Mouse (Mus musculus) ovary, postnatal 36 days (tissue): ENCODE results near the gene Ralbp1.

Experiments
- DNase-seq: peaks from one replicate; pipeline ENCODE4 v3.0.0; 2022; ENCODE audit warnings: low spot score, mixed read lengths

Ralbp1 gene

DNA sequence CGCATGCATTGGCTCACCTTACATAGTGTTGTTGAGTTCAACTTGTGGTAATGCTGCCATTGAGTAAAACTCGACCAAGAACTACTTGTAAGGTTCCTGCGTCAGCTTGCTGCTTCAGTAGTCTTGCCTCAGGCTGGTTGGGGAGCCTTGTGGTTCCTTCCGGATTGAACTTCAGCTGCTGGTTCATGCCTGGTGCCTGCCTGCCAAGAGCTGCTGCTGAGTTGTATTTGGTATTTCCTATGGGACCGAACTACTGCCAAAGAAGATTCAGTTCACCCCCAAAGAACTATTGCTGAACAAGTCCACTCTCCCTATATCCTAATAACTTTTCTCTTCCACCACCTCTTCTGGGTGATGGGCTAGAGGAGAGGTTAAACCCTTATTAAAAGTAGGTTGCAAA, 3.9 kb upstream of the Ralbp1 start:
- no peak for DNase-seq

DNA sequence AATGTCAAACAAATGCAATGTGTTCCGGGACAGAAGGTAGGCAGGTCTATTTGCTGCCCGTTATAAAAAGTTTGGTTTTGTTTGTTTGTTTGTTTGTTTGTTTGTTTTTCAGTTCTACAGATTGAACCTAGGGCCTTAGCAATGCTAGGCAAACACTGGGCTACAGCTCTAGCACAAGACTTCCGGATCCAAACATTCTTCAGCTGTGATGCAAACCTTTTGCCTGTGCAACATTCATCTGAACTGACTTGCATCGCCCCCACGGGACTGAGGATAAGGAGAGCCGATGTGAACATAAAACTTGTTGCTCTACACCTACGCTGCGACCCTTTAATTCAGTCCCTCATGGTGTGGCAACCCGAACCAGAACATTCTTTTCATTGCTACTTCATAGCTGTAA, 973 bp upstream of the Ralbp1 start:
- no peak for DNase-seq

DNA sequence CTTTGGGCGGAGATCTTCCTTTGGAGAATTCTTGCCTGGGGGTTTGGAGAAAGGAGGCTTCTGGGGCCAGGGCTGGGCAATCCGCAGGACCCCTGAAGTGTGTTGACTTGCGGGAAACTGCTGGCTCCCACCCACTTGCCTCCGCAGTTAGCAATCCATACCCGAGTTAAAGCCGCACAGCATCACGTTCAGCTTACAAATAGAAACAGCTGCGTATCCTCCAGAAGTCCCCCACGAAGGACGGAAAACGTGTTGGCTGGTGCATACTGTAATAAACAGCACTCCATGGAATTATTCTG, 251 bp downstream of the Ralbp1 start:
- DNase-seq, result no peak

DNA sequence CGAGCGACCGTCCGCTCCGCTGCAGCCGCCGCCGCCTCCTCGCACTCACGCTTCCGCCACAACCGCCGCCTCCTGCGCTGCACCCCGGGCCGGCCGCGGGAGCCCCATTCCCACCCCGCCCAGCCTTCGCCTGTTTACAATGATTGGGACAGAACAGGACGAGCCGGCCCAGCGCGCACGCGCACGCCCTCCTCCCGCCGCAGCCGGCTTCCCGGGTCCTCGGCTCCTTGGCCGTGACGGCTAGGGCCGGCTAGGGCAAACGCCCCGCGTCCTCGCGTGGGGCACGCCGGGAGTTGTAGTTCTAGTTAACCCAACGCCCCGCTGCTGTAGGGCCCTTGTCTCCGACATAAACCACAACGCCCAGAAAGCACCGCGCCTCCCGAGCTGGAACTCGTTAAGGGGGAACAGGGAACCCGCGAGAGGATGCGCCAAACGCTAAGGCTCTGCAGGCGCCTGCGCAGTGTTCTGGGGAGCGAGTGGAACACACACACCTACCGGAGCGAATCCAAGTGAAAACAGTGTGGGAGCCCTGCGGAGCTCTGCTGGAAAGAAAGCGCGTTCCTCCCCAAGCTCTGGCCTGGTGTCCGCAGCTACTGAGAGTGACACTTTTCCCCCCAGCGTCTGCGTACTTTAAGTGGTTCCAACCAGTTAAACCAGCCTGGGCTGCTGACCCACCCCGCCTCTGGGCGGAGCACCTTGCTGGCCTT, 754 bp downstream of the Ralbp1 start:
- peak; percentile 99 for DNase-seq

DNA sequence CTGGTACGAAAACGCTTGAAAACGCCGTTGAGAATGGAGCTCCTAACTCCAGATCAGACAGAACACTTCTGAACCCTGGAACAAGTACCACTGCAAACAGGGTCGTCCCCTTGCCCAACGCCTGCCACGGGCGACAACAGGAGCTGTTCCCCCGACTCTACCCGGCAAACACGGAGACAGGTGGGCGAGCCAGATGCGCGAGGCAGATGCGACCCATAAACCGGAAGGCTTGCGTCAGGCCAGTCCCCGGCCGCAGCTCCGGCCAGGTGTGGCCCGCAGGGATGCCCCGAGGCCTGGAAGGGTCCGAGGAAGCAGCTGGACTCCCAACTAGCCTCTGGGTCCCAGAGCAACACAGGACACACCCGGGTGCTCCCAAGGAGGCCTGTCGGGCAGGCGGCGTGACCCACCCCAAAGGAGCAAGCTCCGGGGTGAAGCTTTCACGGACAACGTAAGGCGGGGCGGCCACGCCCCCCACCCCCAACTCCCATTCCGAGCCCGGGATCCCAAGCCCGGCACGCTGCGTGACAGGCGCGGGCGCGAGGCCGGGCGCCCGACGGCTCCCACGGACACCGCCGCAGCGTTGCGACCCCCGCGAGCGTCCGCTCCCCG, 1.4 kb downstream of the Ralbp1 start:
- DNase-seq, result no peak

DNA sequence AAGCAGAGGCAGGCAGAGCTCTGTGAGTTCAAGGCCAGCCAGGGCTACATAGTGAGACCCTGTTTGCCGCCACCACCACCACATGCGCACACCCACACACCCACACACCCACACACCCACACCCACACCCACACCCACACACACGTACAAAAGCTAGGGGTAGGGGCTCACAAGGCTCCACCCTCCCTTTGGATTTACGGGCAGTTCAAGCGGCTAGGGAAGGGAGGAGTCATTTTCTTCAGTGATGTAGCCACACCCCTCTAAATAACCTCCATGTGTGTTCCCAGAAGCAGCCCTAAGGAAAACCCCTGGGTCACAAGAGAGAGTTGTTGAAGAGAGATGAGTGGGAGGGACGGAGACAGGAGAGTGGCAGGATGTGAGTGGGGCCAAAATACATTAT, 8.6 kb downstream of the Ralbp1 start:
- DNase-seq, result no peak

DNA sequence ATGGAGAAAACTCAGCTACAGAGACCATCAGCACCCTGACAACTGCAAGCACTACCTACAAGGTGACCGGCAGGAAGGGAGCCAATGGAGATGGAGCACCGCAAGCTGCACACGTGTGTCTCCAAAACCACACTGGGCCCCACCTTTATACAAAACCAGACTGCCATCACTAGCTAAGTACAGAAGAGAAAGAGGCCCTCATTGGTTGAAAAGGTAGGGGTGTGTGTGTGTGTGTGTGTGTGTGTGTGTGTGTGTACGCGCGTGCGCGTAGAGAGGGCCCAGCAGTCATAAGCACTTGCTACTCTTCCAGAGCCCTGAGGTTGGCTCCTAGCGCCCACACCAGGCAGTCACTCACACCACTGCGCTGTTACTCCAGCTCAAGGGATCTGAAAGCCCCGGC, 11.8 kb downstream of the Ralbp1 start:
- DNase-seq, result no peak

DNA sequence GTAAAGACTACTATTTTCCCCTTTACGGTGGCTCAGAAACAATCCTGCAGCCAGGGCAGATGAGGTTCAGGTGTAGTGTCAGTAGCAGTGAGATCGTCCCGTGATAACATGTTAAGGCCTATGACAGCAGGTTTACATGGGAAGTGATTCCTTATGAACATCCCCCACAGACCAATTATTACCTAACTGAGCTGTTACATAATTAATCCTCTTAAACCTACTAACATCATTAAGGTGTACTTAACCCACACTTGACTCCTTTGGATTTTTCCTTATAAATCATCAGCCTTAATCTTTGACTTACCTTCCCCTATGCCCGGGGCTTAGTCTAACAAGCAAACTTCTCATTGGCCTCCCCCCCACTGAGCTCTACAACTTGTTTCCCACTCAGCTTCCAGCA, 12.4 kb downstream of the Ralbp1 start:
- no peak for DNase-seq

DNA sequence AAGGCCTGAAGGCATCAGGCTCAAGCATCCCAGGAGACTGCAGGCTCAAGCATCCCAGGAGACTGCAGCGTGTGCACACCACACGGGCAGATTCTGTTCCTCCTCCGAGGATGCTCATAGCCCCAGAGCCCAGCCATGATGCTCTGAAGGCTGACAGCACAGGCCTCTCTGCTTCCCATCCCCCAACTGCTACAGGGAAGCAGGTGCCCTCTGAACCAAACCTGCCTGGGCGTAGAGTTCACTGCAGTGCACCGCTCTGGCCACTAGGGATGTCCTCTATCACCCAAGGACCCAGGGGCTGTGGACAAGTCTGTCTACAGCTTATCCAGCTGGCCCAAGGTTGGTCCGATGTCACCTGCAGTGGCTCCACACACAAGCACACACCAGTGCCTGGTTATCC, 12.9 kb downstream of the Ralbp1 start:
- DNase-seq, result peak; percentile 38

DNA sequence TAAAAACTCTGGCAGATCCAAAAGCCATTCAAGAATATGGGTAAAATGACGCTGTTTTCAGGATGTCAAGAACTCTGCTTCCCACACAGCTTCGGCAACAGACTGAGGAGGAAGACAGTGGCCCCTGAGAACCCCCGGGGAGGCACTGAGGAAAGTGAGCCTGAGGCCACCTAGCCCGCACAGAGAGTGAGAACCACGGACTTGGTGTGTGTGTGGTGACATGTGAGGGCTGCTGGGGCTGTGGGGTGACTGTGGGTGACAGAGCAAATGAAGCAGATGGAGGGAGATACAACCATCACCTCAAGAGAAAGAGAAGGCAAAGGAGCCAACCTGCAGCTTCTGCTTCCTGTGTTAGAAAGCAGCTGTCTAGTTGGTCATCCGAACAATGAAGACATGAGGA, 13.5 kb downstream of the Ralbp1 start:
- no peak for DNase-seq

DNA sequence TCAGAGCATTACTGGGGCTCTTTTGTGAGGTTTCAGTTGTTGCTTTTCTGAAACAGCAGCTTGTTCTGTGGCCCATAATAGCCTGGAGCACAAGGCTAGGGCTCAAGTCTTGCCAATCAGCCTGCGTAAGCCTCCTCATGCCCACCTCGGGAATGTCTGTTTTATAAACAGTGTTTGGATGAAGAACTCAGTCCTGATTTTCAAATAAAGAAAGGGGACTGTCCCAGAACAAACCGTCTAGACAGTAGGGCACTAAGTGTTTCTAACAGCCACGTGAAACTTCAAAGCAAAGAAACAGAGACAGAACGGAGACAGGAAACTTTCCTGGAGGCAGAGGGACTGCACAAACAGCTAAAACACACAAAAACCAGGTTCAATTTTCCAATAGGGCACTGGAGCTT, 14.0 kb downstream of the Ralbp1 start:
- DNase-seq, result no peak

DNA sequence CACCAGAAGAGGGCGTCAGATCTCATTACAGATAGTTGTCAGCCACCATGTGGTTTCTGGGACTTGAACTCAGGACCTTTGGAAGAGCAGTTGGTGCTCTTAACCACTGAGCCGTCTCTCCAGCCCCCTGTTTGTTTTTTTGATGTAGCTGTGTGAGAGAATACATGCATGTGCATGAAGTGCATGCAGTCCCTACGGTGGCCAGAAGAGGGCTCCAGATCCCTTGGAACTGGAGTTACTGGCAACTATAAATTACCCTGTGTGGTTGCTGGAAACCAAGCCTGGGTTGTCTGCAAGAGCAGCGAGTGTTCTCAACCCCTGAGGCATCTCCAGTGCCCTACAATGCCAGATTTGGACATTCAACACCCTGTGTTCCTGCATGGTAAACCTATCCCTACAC, 15.5 kb downstream of the Ralbp1 start:
- peak; percentile 69 for DNase-seq

DNA sequence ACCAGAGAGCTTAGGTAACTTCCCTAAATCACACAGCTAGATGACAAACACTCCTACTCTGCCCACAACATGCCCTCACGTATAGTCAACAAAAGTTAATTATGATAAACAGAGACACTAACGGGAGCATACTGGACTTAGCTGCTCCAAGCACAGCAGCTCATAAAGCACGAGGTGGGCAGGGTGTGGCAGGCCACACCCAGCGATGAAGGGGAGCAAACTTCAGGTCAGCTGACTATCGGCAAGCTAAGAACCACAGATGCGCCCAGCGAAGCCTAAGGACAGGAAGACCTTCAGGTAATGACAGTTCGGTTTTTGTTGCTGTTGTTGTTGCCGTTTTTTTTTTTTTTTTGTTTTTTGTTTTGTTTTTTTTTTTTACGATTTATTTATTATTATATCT, 15.9 kb downstream of the Ralbp1 start:
- no peak for DNase-seq

DNA sequence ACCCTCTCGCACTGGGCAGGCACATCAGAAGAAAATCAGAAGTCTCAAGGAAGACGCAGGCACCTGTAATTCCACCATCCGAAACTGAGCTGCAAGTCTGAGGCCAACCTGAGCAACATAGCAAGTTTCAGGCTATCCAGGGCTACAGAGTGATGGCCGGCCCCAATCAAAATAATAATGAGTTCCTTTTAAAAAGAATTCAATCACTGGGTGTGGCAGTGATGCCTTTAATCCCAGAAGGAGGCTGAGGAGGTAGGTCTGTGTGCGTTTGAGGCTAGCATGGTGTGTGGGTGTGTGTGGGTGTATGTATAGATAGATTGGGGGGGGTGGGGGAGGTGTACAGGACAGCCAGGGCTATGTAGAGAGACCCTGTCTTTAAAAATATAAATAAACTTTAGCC, 17.6 kb downstream of the Ralbp1 start:
- no peak for DNase-seq

DNA sequence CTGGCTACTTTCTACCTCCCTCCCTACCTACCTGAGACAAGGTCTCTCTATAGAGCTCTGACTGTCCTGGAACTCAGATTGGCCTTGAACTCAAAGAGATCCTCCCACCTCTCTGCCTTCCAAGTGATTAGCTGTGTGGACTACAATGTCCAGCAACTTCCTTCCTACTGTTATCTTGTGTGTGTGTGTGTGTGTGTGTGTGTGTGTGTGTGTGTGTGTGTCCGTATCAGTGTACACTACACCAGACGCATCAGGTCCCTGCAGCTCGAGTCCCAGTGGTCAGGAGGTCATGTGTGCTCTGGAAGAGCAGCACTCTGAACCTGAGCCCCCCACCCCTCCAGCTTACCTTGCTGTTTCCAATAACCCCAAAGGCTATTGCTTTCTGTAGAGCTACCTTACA, 19.4 kb downstream of the Ralbp1 start:
- no peak for DNase-seq

DNA sequence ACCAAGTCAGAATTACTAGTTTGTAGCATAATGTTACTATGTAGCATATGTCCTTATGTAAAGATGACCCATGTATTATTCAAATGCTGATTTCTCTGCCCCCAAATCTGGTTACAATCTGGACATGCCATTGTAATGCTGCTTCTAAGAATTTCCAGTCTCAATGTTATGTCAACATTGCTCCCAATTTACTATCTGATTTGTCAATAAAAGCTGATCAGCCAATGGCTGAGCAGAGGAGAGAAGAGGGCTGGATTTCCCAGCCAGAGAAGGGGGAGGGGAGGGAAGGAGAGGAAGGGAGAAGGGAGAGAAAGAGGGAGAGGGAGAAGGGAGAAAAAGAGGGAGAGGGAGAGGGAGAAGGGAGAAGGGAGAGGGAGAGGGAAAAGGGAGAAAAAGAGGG, 20.3 kb downstream of the Ralbp1 start:
- no peak for DNase-seq

DNA sequence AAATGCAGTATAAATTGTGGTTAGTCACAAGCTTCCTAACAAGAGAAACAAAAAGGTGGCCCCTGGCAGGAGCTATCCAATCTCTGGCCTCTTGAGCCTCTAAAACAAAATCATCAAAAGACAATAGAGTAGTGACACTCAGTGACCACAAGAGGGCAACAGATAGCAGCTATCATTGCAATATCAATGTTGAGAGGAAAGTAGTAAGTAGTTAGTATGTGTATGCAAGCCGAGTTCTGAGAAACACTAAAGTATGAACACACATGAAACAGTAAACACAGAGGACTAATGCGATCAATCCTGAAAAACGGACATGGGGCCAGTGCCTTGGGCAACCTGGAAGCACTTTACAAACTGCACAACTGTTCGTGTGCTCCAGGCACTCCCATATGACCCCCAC, 20.9 kb downstream of the Ralbp1 start:
- DNase-seq, result no peak

DNA sequence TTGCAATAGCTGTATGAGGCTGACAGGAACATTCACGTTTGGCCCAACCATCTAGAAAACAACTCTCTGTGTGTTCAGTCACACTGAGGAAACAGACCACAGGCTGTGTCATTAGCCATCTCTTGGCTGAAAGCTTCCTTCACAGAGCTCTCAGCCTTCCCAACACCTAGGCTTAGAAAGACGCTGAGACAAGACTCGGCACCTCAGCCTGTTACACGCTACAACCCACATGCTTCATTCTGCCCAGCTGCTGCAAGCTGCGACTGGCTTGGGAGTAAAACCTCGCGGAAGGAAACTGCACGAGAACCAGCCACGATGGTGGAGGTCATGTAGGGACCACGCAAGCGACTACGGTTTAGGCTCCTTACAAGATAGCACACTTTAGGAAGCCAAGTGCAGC, 21.8 kb downstream of the Ralbp1 start:
- DNase-seq, result no peak

DNA sequence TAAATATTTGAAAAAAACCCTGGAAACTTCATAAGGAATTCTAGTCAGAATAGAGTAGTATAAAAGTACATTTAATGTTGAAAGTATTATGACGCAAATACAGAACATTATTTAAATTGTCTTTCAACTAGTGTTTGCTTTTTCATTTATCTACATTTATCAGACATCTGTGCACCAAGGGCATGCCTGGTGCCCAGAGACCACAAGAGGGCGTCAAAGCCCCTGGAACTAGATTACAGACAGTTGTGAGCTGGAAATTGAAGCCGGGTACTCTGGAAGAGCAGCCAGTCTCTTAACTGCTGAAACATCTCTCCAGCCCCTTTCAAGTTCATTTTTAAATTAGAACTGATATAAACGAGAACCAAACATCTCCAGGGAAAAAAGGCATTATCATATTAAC, 23.0 kb downstream of the Ralbp1 start:
- DNase-seq, result no peak

DNA sequence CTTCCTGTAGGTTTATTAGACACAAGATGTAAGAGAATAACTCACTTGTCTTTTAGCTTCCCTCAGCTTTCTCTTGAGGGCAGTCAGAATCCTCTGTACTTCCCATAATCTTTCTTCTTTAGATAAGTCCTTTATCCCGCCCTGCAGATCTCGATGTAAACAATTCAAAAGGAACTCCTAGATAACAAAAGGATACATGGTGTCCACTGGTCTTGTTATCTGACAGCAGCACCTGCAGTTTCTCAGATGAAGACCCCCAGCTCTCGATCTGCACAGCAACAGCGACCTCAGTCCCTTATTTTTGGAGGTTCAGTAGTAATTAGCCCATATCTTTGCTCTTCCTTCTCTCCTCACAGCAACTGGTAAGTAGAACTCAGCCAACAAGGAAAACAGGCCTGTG, 28.0 kb downstream of the Ralbp1 start:
- no peak for DNase-seq

DNA sequence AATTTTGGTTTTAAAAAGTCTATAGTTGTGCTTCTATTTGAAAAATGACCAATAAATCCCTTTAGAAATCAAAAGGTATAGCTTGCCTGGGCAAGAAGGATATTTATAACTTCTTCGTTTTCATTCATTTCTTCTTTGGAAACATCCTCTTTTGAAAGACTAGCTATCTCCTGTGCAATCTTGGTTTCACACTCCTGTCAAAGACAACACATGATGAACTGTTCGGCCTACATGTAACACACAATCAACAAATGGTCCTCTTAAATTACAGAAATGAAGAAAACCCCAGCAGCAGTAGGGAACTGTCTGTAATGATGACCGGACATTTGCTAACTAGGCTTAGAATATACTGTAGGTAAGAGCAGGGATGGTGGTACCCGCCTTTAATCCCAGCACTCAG, 31.6 kb downstream of the Ralbp1 start:
- no peak for DNase-seq

DNA sequence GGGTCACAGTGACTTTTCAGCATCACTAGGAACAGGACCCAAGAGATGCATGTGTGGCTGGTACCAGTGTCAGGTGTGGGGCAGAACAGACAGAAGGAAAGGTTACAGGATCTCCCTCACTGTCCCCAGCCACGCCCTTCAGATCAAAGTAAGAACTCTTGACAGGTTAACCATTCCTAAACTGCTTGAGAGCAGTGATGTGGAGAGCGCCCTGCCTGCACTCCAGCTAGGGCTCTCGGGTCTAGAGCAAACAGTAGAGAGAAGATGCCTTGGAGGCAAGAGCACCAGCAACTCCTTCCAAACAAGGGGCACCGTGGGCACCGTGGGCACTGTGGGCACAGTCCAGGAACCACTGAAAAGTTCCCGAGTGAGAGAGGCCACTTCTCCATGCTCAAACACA, 32.3 kb downstream of the Ralbp1 start:
- DNase-seq, result no peak

DNA sequence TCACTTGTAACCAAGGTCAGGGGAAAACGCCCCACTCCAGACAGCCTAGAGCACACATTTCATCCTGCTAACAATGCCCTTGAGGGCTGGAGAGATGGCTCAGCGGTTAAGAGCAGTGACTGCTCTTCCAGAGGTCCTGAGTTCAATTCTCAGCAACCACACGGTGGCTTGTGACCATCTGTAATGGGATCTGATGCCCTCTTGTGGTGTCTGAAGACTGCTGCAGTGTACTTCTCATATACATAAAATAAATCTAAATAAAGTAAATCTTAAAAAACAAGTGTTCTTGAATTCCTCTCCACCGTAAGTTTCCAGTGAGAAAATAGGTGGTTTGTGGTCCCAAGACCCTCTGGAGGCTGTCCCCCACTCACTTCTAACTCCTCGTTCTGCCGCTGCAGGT, 33.8 kb downstream of the Ralbp1 start:
- no peak for DNase-seq

DNA sequence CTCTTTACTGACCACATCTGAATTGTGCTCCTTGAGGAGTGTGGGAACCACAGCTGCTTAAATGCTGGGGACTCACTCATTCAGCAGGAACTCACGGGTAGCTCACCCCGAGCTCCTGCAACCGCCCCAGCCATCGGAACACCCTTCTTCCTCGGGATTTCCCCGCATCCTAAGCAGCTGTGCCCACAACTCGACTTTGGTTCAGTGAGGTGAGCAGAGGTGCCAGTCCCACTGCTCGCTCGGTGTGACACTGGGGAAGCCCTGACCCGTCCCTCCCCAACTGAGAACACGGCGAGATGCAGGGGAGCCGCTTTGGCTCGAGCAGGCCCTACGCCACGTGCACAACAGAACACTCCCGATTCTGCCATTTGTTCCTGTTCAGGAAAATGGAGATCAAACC, 35.1 kb downstream of the Ralbp1 start:
- DNase-seq, result no peak
